Comparison of ENCODE assay signal across 9 mouse cellular contexts in the genomic region with DNA sequence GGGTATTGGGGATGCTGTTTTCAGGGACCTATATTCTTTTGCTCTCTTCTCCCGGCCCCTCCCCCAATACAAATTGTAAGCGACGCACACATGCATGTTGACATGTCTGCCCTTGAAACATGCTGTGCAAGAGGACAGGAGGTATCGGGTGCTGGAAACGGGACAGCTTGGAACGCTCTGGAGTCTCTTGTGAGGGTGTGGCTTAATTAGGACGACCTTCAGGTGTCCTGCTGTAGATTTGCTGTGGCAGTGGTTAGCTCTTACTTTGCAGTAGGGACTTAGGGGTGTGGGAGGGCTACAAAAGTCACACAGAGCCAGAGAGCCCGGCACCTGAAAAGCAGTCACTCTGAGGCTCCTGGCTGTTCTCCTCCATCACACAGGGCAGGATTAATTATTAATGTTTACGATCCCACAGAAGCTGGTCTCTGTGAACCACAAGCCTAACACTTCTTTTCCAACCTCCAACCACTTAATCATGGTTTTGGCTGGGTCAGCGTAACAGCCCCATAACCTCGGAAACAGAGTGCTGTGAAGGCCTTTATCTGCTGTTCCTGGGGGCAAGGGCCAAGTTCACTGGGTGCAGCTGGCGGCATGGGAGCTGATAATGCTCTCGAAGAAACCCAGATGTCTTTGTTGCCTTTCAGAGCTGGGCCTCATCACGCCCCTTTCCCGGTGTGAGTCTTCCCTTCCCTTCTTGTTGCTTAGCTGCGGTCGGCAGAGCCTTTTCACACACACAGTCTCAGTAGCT. TPM values are rescaled to one million over a fixed set of nuclear protein-coding genes. Genes with fewer than 3 reads are reported as not detected.
DNase-seq lines count a peak whose midpoint lies in the region; ATAC-seq lines count a peak whose summit lies in the region.
"Had no signal": no experiment of that assay in that cellular context is flagged by ENCODE, and none has a peak within 500 bp of the region (broad histone marks: within the 10 kb centered on the region; RNA-seq: fewer than 3 reads in every experiment).

No protein-coding gene starts in this region.

- H3K9me3 ChIP-seq in heart, embryonic 10.5 days: no peaks in the 10 kb centered on the region
- H3K9me3 ChIP-seq in erythroblast, embryonic 14.5 days (ENCODE audit: control insufficient read depth, low read length): no peaks in the 10 kb centered on the region
- H3K9me3 ChIP-seq in kidney, embryonic 15.5 days (replicated peaks): no peaks in the 10 kb centered on the region
- H3K9me3 ChIP-seq in neural tube, embryonic 14.5 days (ENCODE audit: control insufficient read depth, low read length): no peaks in the 10 kb centered on the region
- H3K9me3 ChIP-seq: embryonic facial prominence, embryonic 13.5 days had no signal

- H3K9ac ChIP-seq in kidney, embryonic 15.5 days: no peak overlapping the region
- no peak overlapping the region for H3K9ac ChIP-seq in neural tube, embryonic 14.5 days (replicated peaks; ENCODE audit: low read depth, low read length)
- H3K9ac ChIP-seq: embryonic facial prominence, embryonic 13.5 days had no signal

- ATAC-seq in kidney, embryonic 15.5 days (replicated peaks; ENCODE audit: low FRiP score): peak; percentile 60
- ATAC-seq in neural tube, embryonic 14.5 days (ENCODE audit: low read depth): 0 out of 2 replicates have a peak, but pooled peaks have one; percentile 38

- 35% methylated on average over 17 of the region's 17 CpGs for WGBS in heart, embryonic 10.5 days
- WGBS in kidney, embryonic 15.5 days: 34% methylated on average over 17 of the region's 17 CpGs
- WGBS in neural tube, embryonic 14.5 days: 32% methylated on average over 17 of the region's 17 CpGs

- 0 out of 2 replicates have a peak, but pooled peaks cover 14% of the 10 kb centered on the region for H3K27me3 ChIP-seq in heart, embryonic 10.5 days (ENCODE audit: insufficient read depth, poor library complexity, severe bottlenecking)
- peaks cover 2% of the 10 kb centered on the region; the same call in 1 of the 2 replicates for H3K27me3 ChIP-seq in erythroblast, embryonic 14.5 days (ENCODE audit: control insufficient read depth)
- no peaks in the 10 kb centered on the region for H3K27me3 ChIP-seq in kidney, embryonic 15.5 days
- no peaks in the 10 kb centered on the region for H3K27me3 ChIP-seq in neural tube, embryonic 14.5 days (ENCODE audit: control insufficient read depth, insufficient read depth, low read length)
- H3K27me3 ChIP-seq: embryonic facial prominence, embryonic 13.5 days had no signal

- H3K4me3 ChIP-seq in heart, embryonic 10.5 days: no peak overlapping the region; the same call in 1 of the 2 replicates
- peak overlapping the region; percentile 15 for H3K4me3 ChIP-seq in erythroblast, embryonic 14.5 days (replicated peaks)
- H3K4me3 ChIP-seq in kidney, embryonic 15.5 days (replicated peaks): no peak overlapping the region
- H3K4me3 ChIP-seq in neural tube, embryonic 14.5 days (ENCODE audit: low read depth, low read length): no peak overlapping the region
- H3K4me3 ChIP-seq: embryonic facial prominence, embryonic 13.5 days had no signal

- 0 out of 2 replicates have a peak overlapping the region, but pooled peaks have one; percentile 2 for H3K4me2 ChIP-seq in kidney, embryonic 15.5 days
- no peak overlapping the region for H3K4me2 ChIP-seq in neural tube, embryonic 14.5 days (ENCODE audit: low read depth, low read length)
- H3K4me2 ChIP-seq: embryonic facial prominence, embryonic 13.5 days had no signal

- DNase-seq in heart, embryonic 10.5 days (ENCODE audit: low spot score): peak; percentile 94
- no peak for DNase-seq in heart, adult 8-10 months (ENCODE audit: low spot score)
- DNase-seq in frontal cortex, postnatal 14 days (ENCODE audit: low spot score in 2 of 2): no peak
- no peak for DNase-seq in thymus, postnatal 0 days (ENCODE audit: low spot score)
- no peak for DNase-seq in layer of hippocampus, adult 11-12 months (ENCODE audit: low spot score)

- peaks cover 32% of the 10 kb centered on the region for H3K4me1 ChIP-seq in heart, embryonic 10.5 days
- H3K4me1 ChIP-seq in erythroblast, embryonic 14.5 days (ENCODE audit: control insufficient read depth): peaks cover 52% of the 10 kb centered on the region
- peaks cover 27% of the 10 kb centered on the region for H3K4me1 ChIP-seq in kidney, embryonic 15.5 days
- no peaks in the 10 kb centered on the region for H3K4me1 ChIP-seq in neural tube, embryonic 14.5 days (ENCODE audit: control insufficient read depth, insufficient read depth, low read length)
- H3K4me1 ChIP-seq: embryonic facial prominence, embryonic 13.5 days had no signal

- peak overlapping the region; percentile 79 for H3K27ac ChIP-seq in heart, embryonic 10.5 days
- peak overlapping the region; percentile 79 for H3K27ac ChIP-seq in kidney, embryonic 15.5 days
- H3K27ac ChIP-seq in neural tube, embryonic 14.5 days (ENCODE audit: low read depth, low read length): no peak overlapping the region; the same call in 1 of the 2 replicates
- H3K27ac ChIP-seq: embryonic facial prominence, embryonic 13.5 days had no signal

- H3K36me3 ChIP-seq in heart, embryonic 10.5 days: no peaks in the 10 kb centered on the region; the same call in 1 of the 2 replicates
- H3K36me3 ChIP-seq in erythroblast, embryonic 14.5 days (ENCODE audit: control insufficient read depth): peaks cover 15% of the 10 kb centered on the region
- no peaks in the 10 kb centered on the region for H3K36me3 ChIP-seq in kidney, embryonic 15.5 days
- H3K36me3 ChIP-seq in neural tube, embryonic 14.5 days (ENCODE audit: control insufficient read depth, insufficient read depth, low read length): no peaks in the 10 kb centered on the region
- H3K36me3 ChIP-seq: embryonic facial prominence, embryonic 13.5 days had no signal

RNA-seq across cellular contexts. Expression of gene Nek2, which starts 17.9 kb away (rescaled TPM):
- 41.4 and 43.0 TPM in 2 replicates for polyA plus RNA-seq in heart, embryonic 10.5 days (2016; fragmentation: Nextera tagmentation; extraction: Ambion mirVana)
- under 1 TPM in 3 of 4 experiments, not detected in 1; 0.11 to 0.52 (median 0.31) TPM for total RNA-seq in heart, adult 8-10 months (2022)
- 0.68 and 0.97 TPM in 2 replicates for polyA plus RNA-seq in erythroblast, embryonic 14.5 days (2012)
- 44.5 and 45.1 TPM in 2 replicates for polyA plus RNA-seq in kidney, embryonic 15.5 days (2015; fragmentation: Nextera tagmentation; extraction: Ambion mirVana)
- polyA plus RNA-seq in neural tube, embryonic 14.5 days (2014; fragmentation: Nextera tagmentation; extraction: Ambion mirVana): 1.8 and 3.3 TPM in 2 replicates
- polyA plus RNA-seq in thymus, postnatal 0 days (2015; fragmentation: Nextera tagmentation; extraction: Ambion mirVana): 49.8 and 53.1 TPM in 2 replicates
